Mouse (Mus musculus) embryonic facial prominence, embryonic 10.5 days (tissue): ENCODE data around the gene Fam71f1. TPM values are rescaled to one million over a fixed set of nuclear protein-coding genes. Genes with fewer than 3 reads are reported as not detected.
A peak's percentile ranks its signal among the peaks of the same experiment; 100 is the strongest.

Experiments
- DNase-seq: peaks from one replicate; pipeline ENCODE4 v3.0.0-alpha.2; 2017; ENCODE audit warnings: low spot score
- H3K27ac ChIP-seq: fragments of 300-500 bp; sonication (generic); replicated peaks from 2 replicates; pipeline ENCODE4 v1.5.1; 2016; ENCODE audit warnings: mild to moderate bottlenecking
- H3K27me3 ChIP-seq: fragments of 300-500 bp; sonication (generic); replicated peaks from 2 replicates; pipeline ENCODE4 v1.6.1; 2016; ENCODE audit warnings: low read depth, mild to moderate bottlenecking; ENCODE audit not compliant: poor library complexity, severe bottlenecking
- H3K36me3 ChIP-seq: fragments of 300-500 bp; sonication (generic); replicated peaks from 2 replicates; pipeline ENCODE4 v1.6.1; 2016; ENCODE audit warnings: mild to moderate bottlenecking, moderate library complexity
- H3K4me1 ChIP-seq: fragments of 300-500 bp; sonication (generic); 2 replicates; pipeline ENCODE4 v1.6.1; 2016
- H3K4me3 ChIP-seq: fragments of 300-500 bp; sonication (generic); 2 replicates; pipeline ENCODE4 v1.5.1; 2016; ENCODE audit warnings: mild to moderate bottlenecking, moderate library complexity
- H3K9me3 ChIP-seq: fragments of 300-500 bp; sonication (generic); 2 replicates; pipeline ENCODE4 v1.6.1; 2016; ENCODE audit warnings: mild to moderate bottlenecking
- whole genome bisulfite sequencing: fragments of 180-500 bp; shearing (Covaris S2); methylation state at CpG from one replicate; pipeline ENCODE4 v1.1.7; 2016; 5-methylcytosine and 5-hydroxymethylcytosine counted together
- polyA plus RNA-seq: library from polyadenylated mRNA; unstranded; fragments of >200 nt; fragmentation: Nextera tagmentation; extraction: Ambion mirVana; gene quantifications from 2 replicates; pipeline ENCODE4 v1.2.1, GENCODE M21; 2016

Gene Fam71f1
- polyA plus RNA-seq, 1 experiment from 2014 or later = not detected

GRCm38 (mm10) chr6:29347189-29347588 is 28.2 kb downstream of the Fam71f1 start:
- peak overlapping the region; percentile 71 for H3K4me3 ChIP-seq
- H3K9me3 ChIP-seq = no peaks in the 10 kb centered on the region
- WGBS = 43% methylated on average over 7 of the region's 7 CpGs
- H3K36me3 ChIP-seq = peaks cover 7% of the 10 kb centered on the region; the same call in 1 of the 2 replicates
- H3K4me1 ChIP-seq = peaks cover 17% of the 10 kb centered on the region
- H3K27ac ChIP-seq = peak overlapping the region; percentile 94
- DNase-seq = no peak
- no peaks in the 10 kb centered on the region for H3K27me3 ChIP-seq

DNA sequence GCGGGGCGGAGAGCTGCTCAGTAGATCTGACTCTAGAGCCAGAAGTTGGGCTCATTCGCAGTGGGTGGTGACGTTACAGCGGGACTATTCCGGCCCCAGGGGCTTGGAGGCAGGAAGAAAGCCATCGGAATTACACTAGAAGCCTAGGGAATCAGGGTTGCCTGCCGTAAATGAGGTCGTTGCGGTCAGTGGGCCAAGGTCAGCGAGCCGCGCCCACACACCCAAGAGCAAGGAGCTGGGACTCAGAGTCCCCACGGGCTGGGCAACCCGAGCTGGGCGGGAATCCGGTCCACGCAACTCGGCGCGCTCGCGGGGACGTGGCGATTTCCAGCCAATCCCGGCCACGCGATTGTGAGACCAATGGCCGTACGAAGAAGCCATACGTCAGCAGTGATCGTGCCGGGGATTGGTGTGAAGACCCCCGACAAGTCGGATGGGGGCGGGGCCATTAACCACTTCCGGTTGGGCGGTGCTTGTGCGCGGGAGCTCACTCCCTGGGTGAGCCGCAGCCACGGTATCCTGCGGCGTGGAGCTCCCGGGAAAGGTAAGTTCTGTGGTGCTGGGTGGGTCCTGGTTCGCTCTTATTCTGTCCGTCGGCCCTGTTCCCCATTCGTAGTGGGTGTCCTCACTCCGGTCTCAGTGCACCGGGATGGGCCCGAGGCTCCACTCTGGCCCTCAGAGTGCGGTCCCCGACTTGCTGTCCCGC is 28.9 kb downstream of the Fam71f1 start, which contains the start of gene Calu:
Gene Calu, plus strand, starts transcription at position 405 of the 706 bp plus-strand sequence.
- DNase-seq = peak; percentile 100
- Histone ChIP-seq H3K27me3 (no peaks in the 10 kb centered on the region), H3K36me3 (peaks cover 7% of the 10 kb centered on the region; the same call in 1 of the 2 replicates), H3K27ac (peak within 1 kb of the TSS; percentile 94), H3K4me3 (peak within 1 kb of the TSS; percentile 71), H3K9me3 (no peaks in the 10 kb centered on the region), H3K4me1 (peaks cover 20% of the 10 kb centered on the region)
- WGBS = under 1% methylated on average over 55 of the region's 55 CpGs

GRCm38 (mm10) chr6:29348371-29348724 is 29.4 kb downstream of the Fam71f1 start:
- Histone ChIP-seq H3K36me3 (peaks cover 7% of the 10 kb centered on the region; the same call in 1 of the 2 replicates), H3K4me1 (peaks cover 22% of the 10 kb centered on the region), H3K4me3 (peak overlapping the region; percentile 71), H3K9me3 (no peaks in the 10 kb centered on the region), H3K27me3 (no peaks in the 10 kb centered on the region), H3K27ac (peak overlapping the region; percentile 94)
- DNase-seq = no peak
- WGBS = under 1% methylated on average over 15 of the region's 15 CpGs

DNA sequence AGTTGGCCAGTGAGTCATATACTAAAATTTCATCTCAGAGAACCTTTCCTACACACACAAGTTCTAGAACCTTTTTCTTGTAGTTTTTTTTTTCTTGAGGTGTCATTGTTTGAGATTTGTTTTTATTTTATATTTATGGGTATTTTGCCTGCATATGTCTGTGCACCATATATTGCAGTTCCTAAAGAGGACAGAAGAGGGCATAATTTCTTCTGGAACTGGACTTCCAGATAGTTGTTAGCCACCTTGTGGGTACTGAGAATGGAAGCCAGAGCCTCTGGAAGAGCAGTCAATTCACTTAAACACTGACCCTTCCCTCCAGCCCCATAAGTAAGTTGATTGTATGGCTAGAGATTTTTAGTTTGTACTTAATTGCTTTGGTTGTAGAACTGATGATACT is 32.7 kb downstream of the Fam71f1 start:
- no peaks in the 10 kb centered on the region for H3K9me3 ChIP-seq
- no peak for DNase-seq
- no peak overlapping the region for H3K27ac ChIP-seq
- H3K4me3 ChIP-seq = no peak overlapping the region
- peaks cover 13% of the 10 kb centered on the region for H3K36me3 ChIP-seq
- peaks cover 22% of the 10 kb centered on the region for H3K4me1 ChIP-seq
- no peaks in the 10 kb centered on the region for H3K27me3 ChIP-seq

- peaks cover 25% of the 10 kb centered on the region for H3K36me3 ChIP-seq
- no peak overlapping the region for H3K27ac ChIP-seq
- DNase-seq = no peak
- H3K9me3 ChIP-seq = no peaks in the 10 kb centered on the region
- WGBS = 53% methylated on average over 5 of the region's 5 CpGs
- H3K27me3 ChIP-seq = no peaks in the 10 kb centered on the region
- no peak overlapping the region for H3K4me3 ChIP-seq
- peaks cover 15% of the 10 kb centered on the region for H3K4me1 ChIP-seq
Measured at GRCm38 (mm10) chr6:29352816-29353215, 33.9 kb downstream of the Fam71f1 start.

- Histone ChIP-seq H3K4me3 (no peak overlapping the region), H3K27ac (no peak overlapping the region), H3K36me3 (peaks cover 70% of the 10 kb centered on the region), H3K4me1 (peaks cover 11% of the 10 kb centered on the region), H3K9me3 (no peaks in the 10 kb centered on the region), H3K27me3 (no peaks in the 10 kb centered on the region)
- no peak for DNase-seq
- whole genome bisulfite sequencing = 91% methylated on average over 3 of the region's 3 CpGs
Measured at GRCm38 (mm10) chr6:29359386-29359785, 40.4 kb downstream of the Fam71f1 start.

- no peaks in the 10 kb centered on the region for H3K9me3 ChIP-seq
- H3K27me3 ChIP-seq = no peaks in the 10 kb centered on the region
- no peak for DNase-seq
- WGBS = 88% methylated on average over 6 of the region's 6 CpGs
- peaks cover 11% of the 10 kb centered on the region for H3K4me1 ChIP-seq
- H3K36me3 ChIP-seq = peaks cover 77% of the 10 kb centered on the region
- H3K27ac ChIP-seq = no peak overlapping the region
- no peak overlapping the region for H3K4me3 ChIP-seq
Measured at GRCm38 (mm10) chr6:29360211-29360610, 41.3 kb downstream of the Fam71f1 start.

DNA sequence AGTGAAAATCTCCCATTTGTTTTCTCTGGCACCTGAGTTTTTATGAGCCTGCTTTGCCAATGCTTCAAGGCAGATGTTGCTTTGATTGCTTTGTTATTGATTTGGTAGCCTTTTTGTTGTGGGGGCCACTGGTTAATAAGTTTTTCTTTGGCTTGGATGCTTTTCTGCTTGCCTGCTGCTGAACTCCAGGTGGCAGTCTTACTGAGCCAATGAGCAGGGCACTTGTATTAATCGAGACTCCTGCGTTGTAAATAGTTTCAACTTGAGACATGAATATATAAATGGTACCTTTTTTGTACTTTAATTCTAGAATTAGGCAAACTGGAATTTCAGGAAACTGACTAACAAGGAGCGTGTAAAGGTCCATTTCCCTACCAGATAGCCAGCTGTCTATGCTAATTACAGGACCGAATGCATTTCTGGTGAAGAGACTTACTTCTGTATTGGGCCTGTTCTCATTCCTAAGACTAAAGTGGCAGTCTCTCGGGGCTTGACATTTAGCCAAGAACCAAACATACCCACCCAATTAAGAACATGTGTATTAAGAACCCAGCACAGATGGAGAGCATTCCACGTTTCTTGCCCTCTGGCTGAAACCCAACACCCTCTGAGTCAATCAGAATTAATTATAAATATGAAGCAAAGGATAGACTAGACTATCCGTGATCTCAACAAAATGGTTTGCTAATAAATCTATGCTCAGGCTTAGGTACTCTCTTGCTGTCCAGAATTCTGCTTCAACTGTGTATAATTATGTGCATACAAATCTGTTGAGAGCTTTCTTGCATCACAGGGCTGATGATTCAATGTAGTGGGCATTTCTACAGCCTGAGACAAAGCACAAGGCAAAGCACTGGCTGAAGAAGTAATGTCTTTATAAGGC is 43.5 kb downstream of the Fam71f1 start:
- Histone ChIP-seq H3K36me3 (peaks cover 86% of the 10 kb centered on the region), H3K27ac (no peak overlapping the region), H3K4me1 (peaks cover 11% of the 10 kb centered on the region), H3K4me3 (no peak overlapping the region), H3K9me3 (no peaks in the 10 kb centered on the region), H3K27me3 (no peaks in the 10 kb centered on the region)
- WGBS = 50% methylated on average over 7 of the region's 7 CpGs
- DNase-seq = peak; percentile 36

DNA sequence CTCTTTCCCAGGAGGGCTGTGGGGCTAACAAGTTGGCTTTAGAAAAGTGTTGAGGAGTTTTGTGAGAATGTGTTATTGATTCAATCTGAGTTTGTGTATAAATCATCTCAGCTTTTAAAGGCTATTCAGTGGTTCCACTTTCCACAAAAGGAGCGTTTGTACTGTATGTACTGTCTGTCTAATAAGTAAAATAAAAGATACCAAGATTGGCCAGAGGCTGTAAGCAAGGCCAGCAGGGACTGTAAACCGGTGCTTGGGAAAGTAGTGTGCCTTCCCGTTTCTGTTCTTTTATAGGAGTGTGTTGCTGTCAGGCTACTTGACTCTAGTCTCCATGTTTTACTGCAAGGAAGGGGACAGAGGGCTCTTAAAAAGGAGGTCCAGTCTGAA is 44.2 kb downstream of the Fam71f1 start:
- WGBS = 80% methylated on average over 3 of the region's 3 CpGs
- Histone ChIP-seq H3K36me3 (peaks cover 86% of the 10 kb centered on the region), H3K9me3 (no peaks in the 10 kb centered on the region), H3K4me1 (peaks cover 11% of the 10 kb centered on the region), H3K4me3 (no peak overlapping the region), H3K27ac (no peak overlapping the region), H3K27me3 (no peaks in the 10 kb centered on the region)
- no peak for DNase-seq

DNA sequence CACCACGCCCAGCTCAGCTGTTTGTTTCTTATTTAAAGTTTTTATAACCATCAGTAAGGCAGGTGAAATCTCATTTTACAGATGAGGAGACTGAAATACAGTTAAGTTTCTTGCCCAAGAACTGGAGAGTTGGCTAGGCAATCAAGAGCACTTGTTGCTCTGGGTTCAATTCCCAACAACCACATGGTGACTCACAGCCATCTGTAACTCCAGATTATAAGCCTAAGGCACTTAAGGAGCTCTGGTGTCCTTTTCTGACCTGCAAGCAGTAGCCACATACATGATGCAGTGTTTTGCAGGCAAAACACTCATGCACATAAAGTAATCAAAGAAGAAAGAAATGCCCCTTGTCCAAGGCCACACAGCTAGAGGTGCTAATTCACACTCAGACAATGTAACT is 46.3 kb downstream of the Fam71f1 start:
- WGBS = 93% methylated on average over 1 of the region's 1 CpGs
- Histone ChIP-seq H3K9me3 (no peaks in the 10 kb centered on the region), H3K4me1 (peaks cover 11% of the 10 kb centered on the region), H3K27me3 (no peaks in the 10 kb centered on the region), H3K36me3 (peaks cover 88% of the 10 kb centered on the region), H3K4me3 (no peak overlapping the region), H3K27ac (no peak overlapping the region)
- no peak for DNase-seq

GRCm38 (mm10) chr6:29377386-29377785 is 58.4 kb downstream of the Fam71f1 start:
- Histone ChIP-seq H3K9me3 (no peaks in the 10 kb centered on the region), H3K27ac (no peak overlapping the region), H3K36me3 (peaks cover 78% of the 10 kb centered on the region), H3K4me1 (no peaks in the 10 kb centered on the region), H3K4me3 (no peak overlapping the region), H3K27me3 (no peaks in the 10 kb centered on the region)
- WGBS = 94% methylated on average over 4 of the region's 4 CpGs
- DNase-seq = no peak

DNA sequence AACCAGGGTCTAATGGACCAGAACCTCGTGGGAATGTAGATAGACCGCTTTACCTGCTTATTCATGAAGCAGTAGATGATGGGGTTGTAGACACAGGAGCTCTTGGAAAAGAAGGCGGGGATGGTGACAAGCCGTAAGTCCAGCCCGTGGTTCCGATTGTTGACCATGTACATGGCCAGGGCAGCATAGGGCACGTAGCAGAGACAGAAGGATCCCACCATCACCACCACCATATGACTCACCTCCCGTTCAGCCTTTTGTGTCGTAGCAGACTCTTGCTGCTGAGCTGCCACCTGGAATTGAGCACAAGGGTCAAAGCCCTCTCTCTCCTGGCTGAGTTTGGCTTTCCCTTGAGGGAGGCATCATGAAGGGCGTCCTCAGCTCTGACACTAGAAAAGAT is 59.7 kb downstream of the Fam71f1 start:
- Histone ChIP-seq H3K27me3 (no peaks in the 10 kb centered on the region), H3K36me3 (peaks cover 65% of the 10 kb centered on the region), H3K4me1 (no peaks in the 10 kb centered on the region), H3K4me3 (no peak overlapping the region), H3K9me3 (no peaks in the 10 kb centered on the region), H3K27ac (no peak overlapping the region)
- DNase-seq = no peak
- 94% methylated on average over 10 of the region's 10 CpGs for WGBS

GRCm38 (mm10) chr6:29379954-29380353 is 61.0 kb downstream of the Fam71f1 start:
- no peaks in the 10 kb centered on the region for H3K27me3 ChIP-seq
- 93% methylated on average over 6 of the region's 6 CpGs for WGBS
- H3K4me3 ChIP-seq = no peak overlapping the region
- DNase-seq = no peak
- no peaks in the 10 kb centered on the region for H3K4me1 ChIP-seq
- H3K9me3 ChIP-seq = no peaks in the 10 kb centered on the region
- no peak overlapping the region for H3K27ac ChIP-seq
- H3K36me3 ChIP-seq = peaks cover 52% of the 10 kb centered on the region
